Mouse (Mus musculus): ENCODE results near the gene Unc93a.
"Not testable (repeated sequence)": the region's sequence is repeated elsewhere in the genome, so short reads cannot be mapped to it uniquely, and the experiment has no call there.

Unc93a gene

DNA sequence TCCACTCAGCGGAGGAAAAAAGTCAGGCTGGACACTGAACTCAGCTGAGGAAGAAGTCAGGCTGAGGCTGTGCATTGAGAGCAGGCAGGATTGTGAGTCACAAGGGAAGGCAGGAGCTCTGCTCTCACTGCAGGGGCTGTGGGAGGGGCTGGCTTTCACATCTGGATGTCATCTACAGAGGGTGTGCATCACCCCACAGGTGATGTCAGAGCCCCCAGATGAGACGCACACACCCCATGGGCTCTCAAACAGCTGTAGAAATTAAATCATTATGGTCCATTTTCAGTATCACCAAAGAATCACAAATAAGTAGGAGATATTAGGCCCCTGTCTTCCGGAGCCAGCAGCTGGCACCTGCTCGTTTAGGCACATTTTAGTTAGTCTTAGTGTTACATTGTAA is at the start of gene Unc93a:
TSS of gene Unc93a (minus strand) at position 101 of the 400 bp plus-strand sequence.
- DNase-seq (ENCODE audit: inconsistent ontology term), result not testable (repeated sequence)

- DNase-seq (ENCODE audit: inconsistent ontology term), result not testable (repeated sequence)
Measured at GRCm38 (mm10) chr17:13180491-13180890, 48.9 kb upstream of the Unc93a start.

GRCm38 (mm10) chr17:13179021-13179420 is 47.4 kb upstream of the Unc93a start:
- not testable (repeated sequence) for DNase-seq (ENCODE audit: inconsistent ontology term)

- not testable (repeated sequence) for DNase-seq (ENCODE audit: inconsistent ontology term)
Measured at GRCm38 (mm10) chr17:13177796-13178195, 46.2 kb upstream of the Unc93a start.

DNA sequence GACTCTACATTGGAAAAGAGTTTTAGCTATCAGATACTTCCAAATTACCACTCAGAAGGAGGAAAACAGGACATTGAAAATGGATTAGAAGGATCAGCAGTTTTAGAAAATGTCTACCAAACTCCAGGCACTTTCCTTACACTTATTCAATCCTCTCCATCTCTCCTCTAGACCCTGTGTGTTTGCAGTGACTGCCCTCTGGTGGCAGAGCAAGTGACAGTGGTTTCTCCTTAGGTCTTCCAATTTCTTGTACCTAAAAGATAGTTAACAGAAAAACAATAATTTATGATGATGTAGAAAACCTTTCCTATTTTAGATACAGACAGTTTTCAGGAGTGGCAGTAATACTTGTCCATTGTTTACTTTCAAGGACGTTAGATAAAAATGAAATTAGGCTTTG is 44.0 kb upstream of the Unc93a start:
- DNase-seq (ENCODE audit: inconsistent ontology term), result not testable (repeated sequence)

GRCm38 (mm10) chr17:13174029-13174428 is 42.4 kb upstream of the Unc93a start:
- not testable (repeated sequence) for DNase-seq (ENCODE audit: inconsistent ontology term)

DNA sequence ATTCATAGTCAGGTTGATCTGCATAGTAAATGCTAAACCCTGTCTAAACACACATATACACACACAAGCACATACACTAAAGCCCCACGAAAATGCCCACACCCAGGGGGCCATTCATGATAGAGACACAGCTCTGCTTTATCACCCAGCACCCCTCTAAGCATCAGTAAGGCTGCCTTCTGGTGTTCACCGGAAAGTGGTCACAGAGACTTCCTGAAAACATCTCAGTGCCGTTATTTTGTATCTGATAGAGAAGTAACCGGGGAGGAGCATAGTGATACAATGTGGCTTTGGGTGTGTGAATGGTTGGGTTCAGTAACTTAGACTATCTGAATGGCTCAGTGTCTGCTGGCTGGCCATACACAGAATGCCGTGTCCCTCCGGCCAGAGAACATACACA is 42.0 kb upstream of the Unc93a start:
- DNase-seq (ENCODE audit: inconsistent ontology term), result not testable (repeated sequence)

GRCm38 (mm10) chr17:13146128-13146527 is 14.5 kb upstream of the Unc93a start:
- not testable (repeated sequence) for DNase-seq (ENCODE audit: inconsistent ontology term)

DNA sequence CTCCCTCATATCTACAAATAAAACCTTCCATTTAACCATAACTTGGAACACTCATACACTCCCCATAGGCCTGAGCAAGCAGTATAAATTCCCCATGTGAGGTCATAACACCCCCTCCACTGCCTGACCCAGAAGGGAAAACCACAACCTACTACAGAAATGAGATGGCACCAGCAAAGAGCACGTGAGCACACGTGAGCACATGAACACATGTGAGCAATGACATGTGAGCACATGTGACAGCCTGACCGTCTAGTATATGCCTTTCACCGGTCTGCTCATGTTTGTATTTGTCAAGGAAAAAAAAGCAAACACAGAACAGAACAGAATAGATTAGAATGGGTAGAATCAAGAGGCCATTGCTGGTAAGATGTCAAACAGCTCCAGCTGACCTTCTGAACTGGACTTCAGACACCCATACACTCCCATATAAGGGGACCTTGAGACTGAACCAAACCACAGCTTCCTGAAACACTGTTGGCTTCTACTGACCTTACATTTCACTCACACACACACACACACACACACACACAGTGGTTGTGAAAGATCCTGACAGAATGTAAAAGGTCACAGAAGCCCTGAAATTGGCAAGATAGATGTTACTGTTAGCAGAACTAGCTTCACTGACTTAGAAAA is 13.1 kb upstream of the Unc93a start:
- DNase-seq (ENCODE audit: inconsistent ontology term), result not testable (repeated sequence)

DNA sequence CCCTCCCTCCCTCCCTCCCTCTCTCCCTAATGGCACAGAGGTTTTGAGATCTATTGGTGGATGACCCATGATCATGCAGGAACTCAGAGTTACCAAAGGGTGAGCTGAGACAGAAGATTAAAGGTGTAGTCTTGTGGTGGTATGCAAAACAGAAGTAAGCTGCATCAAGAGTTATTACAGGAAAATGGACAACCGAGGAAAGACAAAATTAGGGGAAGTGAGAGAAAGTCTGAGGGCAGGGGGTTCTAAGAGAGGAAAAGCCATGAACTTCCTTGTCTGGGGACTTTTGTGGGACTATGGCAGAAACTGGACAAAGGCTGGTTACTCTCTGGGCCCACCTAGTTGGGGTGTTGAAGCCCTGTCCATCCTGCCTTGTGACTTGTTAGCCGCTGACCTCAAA is 11.1 kb upstream of the Unc93a start:
- DNase-seq (ENCODE audit: inconsistent ontology term), result not testable (repeated sequence)

- DNase-seq (ENCODE audit: inconsistent ontology term), result not testable (repeated sequence)
Measured at GRCm38 (mm10) chr17:13135356-13135755, 3.7 kb upstream of the Unc93a start.

DNA sequence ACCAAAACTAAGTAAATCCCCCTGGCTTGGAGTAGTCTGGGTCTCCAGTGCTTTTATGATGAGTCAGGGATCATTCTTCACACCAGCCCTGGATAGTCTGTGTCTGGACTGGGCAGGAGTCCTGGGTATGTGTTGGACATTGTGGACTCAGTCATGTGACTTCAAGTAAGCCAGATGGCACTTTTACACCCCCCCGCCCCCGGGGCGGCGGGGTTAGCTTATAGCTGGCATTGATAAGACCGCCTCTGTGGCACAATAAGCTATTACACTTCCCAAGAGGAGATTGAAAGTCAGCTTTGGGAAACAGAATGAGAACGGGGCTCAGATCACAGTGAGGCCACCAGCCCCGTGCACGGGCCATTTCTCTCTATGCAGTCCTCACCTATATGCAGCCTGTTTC is 742 bp upstream of the Unc93a start:
- DNase-seq (ENCODE audit: inconsistent ontology term), result not testable (repeated sequence)

DNA sequence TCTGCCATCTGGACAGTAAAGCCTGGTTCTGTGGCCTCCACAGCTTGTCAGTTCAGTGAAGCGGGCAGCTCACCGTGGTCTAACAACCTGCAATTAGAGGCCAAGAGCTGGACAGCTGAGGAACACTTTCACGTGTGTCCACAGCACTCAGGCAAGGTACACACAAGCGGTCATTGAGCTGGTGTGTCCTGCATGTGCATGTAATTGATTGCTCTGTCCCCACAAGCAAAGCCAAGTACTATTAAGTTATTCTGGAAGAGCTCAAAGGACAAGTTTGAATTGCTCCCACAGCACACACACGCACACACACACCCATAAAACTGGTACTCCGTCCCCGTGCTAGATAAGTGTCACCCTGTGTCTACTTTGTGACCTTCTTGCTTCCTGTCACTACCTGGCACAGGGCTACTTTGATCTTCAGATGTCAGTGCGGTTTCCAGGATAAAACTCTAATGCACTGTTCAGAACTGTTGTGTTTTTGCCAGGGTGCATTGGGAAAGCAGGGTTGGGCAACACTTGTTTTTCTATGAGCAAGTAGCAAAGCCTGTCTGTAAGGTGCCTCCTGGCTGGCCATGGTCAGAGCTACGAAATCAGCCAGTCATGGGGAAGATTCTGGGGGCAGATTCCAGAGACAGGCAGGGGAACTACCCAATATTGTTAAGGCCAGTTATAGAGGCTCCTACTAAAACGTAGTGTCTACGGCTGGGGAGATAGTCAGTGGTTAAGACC is 1.7 kb downstream of the Unc93a start:
- DNase-seq (ENCODE audit: inconsistent ontology term), result not testable (repeated sequence)

DNA sequence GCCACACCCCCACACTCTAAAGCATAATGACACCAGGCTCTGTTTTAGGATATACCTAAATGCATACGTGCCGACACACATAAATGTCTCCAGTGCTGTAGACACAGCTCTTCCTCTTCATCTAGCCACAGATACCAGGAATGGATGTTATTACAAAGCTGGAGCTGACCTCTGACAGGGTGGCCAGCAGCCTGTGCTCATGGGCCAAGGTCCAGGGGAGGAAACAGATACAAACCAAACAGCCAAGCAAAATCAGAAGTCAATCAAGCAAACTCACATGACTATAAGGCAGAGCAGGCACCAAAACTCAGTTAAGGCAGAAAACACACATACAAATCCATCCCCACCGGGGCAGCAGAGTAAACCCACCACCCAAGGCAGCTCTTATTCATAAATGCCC is 2.3 kb downstream of the Unc93a start:
- DNase-seq (ENCODE audit: inconsistent ontology term), result not testable (repeated sequence)

- not testable (repeated sequence) for DNase-seq (ENCODE audit: inconsistent ontology term)
Measured at GRCm38 (mm10) chr17:13124241-13124640, 7.4 kb downstream of the Unc93a start.

DNA sequence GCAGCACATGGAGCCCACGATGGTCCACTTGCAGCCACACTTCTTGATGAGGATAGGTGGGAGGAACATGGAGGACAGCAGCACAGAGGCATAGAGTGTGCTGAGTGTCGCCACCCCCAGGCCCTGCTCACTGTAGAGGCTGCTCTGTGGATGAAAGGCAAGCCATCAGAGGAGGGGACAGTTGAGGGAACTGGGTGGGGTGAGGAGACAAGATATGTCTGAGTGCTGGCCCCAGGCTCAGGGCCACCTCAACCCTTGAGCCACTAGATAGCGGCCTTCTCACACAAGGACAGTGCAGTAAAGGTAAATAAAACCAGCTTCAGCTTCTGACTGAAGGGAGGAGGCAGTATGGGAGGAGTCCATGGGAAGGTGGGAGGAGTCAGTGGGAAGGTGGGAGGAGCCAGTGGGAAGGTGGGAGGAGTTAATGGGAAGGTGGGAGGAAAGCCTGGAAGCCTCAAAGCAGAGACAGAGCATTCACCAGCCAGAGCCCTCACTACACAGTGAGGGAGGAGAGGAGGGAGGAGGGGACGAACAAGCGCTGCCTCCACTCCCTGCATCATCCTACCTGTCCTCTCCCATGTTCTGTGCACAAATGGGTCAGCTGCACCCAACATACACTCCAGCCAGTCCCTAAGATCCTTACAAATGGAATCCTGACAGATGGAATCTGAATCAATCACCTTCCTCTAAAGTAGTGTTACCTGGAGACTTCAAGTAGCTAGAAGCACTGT is 8.1 kb downstream of the Unc93a start:
- not testable (repeated sequence) for DNase-seq (ENCODE audit: inconsistent ontology term)

- DNase-seq (ENCODE audit: inconsistent ontology term), result not testable (repeated sequence)
Measured at GRCm38 (mm10) chr17:13112504-13113291, 18.9 kb downstream of the Unc93a start.

GRCm38 (mm10) chr17:13106563-13106962 is 25.0 kb downstream of the Unc93a start:
- DNase-seq (ENCODE audit: inconsistent ontology term), result not testable (repeated sequence)

- not testable (repeated sequence) for DNase-seq (ENCODE audit: inconsistent ontology term)
Measured at GRCm38 (mm10) chr17:13092960-13093359, 38.6 kb downstream of the Unc93a start.

GRCm38 (mm10) chr17:13092100-13092764 is 39.4 kb downstream of the Unc93a start:
- not testable (repeated sequence) for DNase-seq (ENCODE audit: inconsistent ontology term)

- not testable (repeated sequence) for DNase-seq (ENCODE audit: inconsistent ontology term)
Measured at GRCm38 (mm10) chr17:13091510-13091909, 40.1 kb downstream of the Unc93a start.
